Mouse (Mus musculus) heart, adult 9 months (tissue): ENCODE measurements around the gene Trappc2l.

Experiments
- DNase-seq, 2 experiments: peaks; one replicate each; pipeline ENCODE4 v3.0.0; 2022; ENCODE audit warnings: low spot score in 2 of 2

The Trappc2l gene

GRCm38 (mm10) chr8:122656056-122656999, 44.9 kb downstream of the Trappc2l start:
- peak; percentile 73 to 89 for DNase-seq

DNA sequence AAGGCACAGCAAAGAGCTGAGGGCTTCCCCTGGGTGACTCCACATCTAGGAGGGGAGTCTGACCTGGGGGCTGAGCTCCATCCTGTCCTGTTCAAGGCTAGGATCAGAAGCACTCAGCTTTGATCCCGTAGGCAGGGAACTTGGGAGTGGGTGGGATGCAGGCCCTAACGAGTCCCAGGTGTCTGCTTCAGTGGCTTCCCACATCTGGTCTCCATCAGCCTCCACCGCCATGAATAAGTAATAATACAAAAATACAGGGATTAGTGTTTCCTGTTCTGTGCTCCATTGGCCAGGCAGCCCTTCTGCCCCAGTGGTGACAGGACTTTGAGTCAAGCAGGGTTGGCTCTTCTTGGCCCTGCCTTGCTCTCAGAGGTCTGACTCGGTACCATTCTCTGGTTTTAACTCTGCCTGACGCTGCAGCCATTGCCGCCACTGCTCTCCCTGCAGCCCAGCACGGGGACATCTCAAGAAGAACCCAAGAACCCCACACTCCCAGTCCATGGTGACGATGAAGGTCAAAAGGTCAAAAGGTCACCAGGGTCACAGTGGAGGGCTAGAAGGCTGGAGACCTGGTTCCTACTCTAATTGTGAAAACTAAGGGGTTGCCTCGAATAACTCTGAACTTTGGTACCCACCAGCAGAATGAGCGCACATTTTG, 46.8 kb downstream of the Trappc2l start:
- DNase-seq: no peak

DNA sequence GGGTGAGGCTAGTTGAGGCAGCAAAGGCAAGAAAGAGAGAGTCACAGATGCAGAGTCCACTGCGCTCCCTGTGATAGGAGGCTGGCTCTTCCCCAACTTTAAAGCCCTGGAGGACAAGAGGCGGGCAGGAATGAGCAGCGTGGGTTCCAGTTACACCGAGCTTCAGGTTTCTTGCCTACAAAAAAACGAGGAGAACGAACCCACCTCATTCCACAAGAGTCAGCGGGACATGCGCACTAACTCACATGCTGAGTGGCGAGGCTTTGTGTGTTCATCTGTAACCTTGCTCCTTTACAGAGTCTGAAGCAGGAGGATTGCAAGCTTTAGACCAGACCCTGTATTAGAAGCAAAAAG, 47.3 kb downstream of the Trappc2l start:
- DNase-seq: no peak

- no peak for DNase-seq
Observed at GRCm38 (mm10) chr8:122660022-122660421, 48.6 kb downstream of the Trappc2l start.

GRCm38 (mm10) chr8:122661138-122661537, 49.7 kb downstream of the Trappc2l start:
- peak; percentile 83 to 89 for DNase-seq

- DNase-seq: no peak
Observed at GRCm38 (mm10) chr8:122661894-122662293, 50.5 kb downstream of the Trappc2l start.

GRCm38 (mm10) chr8:122663106-122663505, 51.7 kb downstream of the Trappc2l start:
- DNase-seq: no peak

GRCm38 (mm10) chr8:122663670-122664069, 52.2 kb downstream of the Trappc2l start:
- no peak for DNase-seq

DNA sequence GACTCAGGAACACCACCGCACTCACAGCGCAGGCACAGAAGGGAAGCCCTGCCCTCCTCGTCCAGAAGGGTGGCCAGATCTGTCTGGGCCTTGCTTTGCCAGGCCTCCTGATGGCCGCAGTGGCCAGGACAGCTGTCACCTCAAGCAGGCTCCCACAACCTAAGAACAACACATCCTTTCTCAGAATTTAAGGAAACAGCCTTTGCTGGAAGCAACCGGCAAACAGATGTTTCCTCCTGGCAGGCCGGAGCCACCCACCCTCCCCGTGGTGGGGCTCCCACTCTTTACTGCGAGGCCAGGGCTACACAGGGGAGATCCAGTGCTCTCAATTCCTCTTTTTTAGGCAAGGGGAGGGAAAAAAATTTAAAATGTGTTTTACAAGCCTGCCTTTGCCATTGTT, 53.8 kb downstream of the Trappc2l start:
- DNase-seq: peak; percentile 89 to 94

GRCm38 (mm10) chr8:122665667-122666316, 54.4 kb downstream of the Trappc2l start:
- peak; percentile 65 to 70 for DNase-seq
